Mouse (Mus musculus): ENCODE data around the gene Wnt4.

Gene Wnt4

GRCm38 (mm10) chr4:137308377-137308776 lies 31.1 kb downstream of the Wnt4 start:
- peak; percentile 33 for DNase-seq

- DNase-seq: no peak
Observed at GRCm38 (mm10) chr4:137313511-137313910, 36.2 kb downstream of the Wnt4 start.

- no peak for DNase-seq
Observed at GRCm38 (mm10) chr4:137314561-137314960, 37.3 kb downstream of the Wnt4 start.

- no peak for DNase-seq
Observed at GRCm38 (mm10) chr4:137315061-137315460, 37.8 kb downstream of the Wnt4 start.

DNA sequence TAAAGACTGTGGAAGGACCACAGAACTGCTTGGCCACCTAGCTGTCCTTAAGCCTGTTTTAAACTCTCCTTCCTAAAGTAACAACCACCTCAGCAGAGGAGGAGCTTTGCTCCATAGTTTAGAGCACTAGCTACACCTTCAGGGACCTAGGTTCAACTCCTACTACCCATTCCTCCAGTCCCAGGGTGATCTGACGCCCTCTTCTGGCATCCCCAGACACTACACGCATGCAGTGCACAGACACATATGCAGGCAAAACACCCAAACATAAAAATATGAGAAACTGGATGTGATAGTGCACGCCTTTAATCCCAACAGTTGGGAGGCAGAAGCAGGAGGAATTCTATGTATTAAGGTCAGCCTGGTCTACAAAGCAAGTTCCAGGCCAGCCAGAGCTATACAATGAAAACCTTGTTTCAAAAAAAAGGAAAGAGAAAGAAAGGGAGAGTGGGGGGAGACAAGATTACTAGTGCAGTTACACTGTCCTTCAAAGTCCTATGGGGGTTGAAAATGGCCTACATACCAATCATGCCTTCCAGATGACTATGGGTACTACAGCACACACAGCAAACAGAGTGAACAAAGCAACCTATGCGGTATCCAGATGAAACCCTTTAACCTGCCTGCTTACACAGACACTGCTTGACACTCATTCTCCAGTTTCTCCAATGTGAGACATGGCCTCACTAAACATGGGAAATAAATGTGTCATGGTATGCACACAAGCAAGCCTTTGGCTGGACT lies 38.9 kb downstream of the Wnt4 start:
- DNase-seq: no peak

- DNase-seq: no peak
Observed at GRCm38 (mm10) chr4:137324926-137325325, 47.6 kb downstream of the Wnt4 start.

GRCm38 (mm10) chr4:137326494-137326893 lies 49.2 kb downstream of the Wnt4 start:
- DNase-seq: no peak

GRCm38 (mm10) chr4:137332051-137332450 lies 54.8 kb downstream of the Wnt4 start:
- peak; percentile 26 for DNase-seq

DNA sequence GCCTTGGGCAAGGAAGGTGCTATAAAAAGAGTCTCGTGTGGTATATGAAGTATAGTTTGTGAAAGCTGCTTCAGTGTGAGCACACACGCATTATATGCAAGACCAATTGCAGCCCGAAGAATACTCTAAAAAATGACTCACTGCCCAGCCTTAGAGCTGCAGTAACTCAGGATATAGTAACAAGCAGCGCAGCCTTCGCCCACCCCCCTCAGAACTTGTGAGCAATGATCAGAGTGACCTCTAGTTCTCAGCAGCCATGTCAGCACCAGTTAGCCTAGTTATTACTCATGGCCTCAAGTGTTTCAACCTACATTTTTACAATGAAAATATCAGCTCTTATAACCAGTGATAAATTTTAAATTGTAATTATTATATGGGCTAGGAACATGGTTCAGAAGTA lies 59.2 kb downstream of the Wnt4 start:
- no peak for DNase-seq

GRCm38 (mm10) chr4:137339415-137339814 lies 62.1 kb downstream of the Wnt4 start:
- no peak for DNase-seq

DNA sequence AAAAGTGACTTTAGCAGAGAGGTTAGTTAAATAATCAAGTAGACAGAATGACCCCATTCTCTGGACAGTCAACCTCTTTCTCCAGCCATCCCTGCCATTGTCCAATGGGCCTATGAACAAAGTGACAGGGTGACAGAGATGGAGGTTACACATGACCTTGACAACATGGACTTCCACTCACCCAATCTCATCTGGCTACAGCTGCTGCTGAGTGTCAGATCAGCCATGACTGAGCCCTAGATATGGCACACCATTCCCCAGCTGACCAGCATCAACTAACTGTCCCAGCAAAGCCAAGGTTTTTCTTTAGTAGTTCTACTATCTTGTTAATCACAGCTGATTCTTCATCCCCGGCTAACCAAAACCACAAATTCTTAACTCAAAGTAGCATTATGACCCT lies 65.5 kb downstream of the Wnt4 start:
- DNase-seq: no peak

DNA sequence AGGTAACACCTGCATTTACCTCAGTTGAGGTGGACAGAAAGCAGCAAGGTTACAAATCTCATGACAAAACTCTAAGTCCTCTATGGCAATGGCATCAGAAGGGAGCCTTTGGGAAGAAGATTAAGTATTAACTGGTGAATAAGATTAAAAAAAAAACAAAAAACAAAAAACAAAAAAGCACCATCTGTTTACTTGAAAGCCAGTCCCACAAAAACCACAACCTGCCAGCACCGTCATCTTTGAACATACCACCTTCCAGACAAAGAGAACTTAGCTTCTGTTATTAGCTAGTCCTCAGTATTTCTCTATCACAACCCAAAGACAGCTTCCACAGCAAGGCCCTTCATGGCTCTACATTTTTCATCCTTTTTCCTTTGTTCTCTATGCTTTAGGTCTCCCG lies 67.8 kb downstream of the Wnt4 start:
- DNase-seq: no peak

- DNase-seq: no peak
Observed at GRCm38 (mm10) chr4:137345790-137346189, 68.5 kb downstream of the Wnt4 start.
